Mouse (Mus musculus) ES-Bruce4 (cell line): ENCODE results near the gene Hectd4.

Source experiments
- CTCF ChIP-seq: IDR thresholded peaks from one replicate; pipeline ENCODE4 v1.8.1; 2011; ENCODE audit warnings: low read depth, low read length
- EP300 ChIP-seq: IDR thresholded peaks from 2 replicates; pipeline ENCODE4 v1.6.1; 2011; ENCODE audit warnings: low read depth, low read length; ENCODE audit not compliant: insufficient read depth
- POLR2A ChIP-seq: IDR thresholded peaks from one replicate; pipeline ENCODE4 v1.8.1; 2011; ENCODE audit warnings: low read length; ENCODE audit not compliant: insufficient read depth

GRCm38 (mm10) chr5:121343997-121344396 is 124.0 kb downstream of the Hectd4 start:
- TF ChIP-seq POLR2A (no peak), CTCF (no peak), EP300 (no peak)
